Mouse (Mus musculus) myocyte (in vitro differentiated cells): ENCODE results near the gene Micu1.

Experiments
- CEBPB ChIP-seq: IDR thresholded peaks from 2 replicates; pipeline ENCODE4 v1.6.1; 2011; ENCODE audit warnings: mild to moderate bottlenecking, moderate library complexity; ENCODE audit not compliant: poor library complexity, insufficient read depth, severe bottlenecking
- POLR2A ChIP-seq: IDR thresholded peaks from one replicate; pipeline ENCODE4 v1.6.1; 2011; ENCODE audit warnings: low read depth, mild to moderate bottlenecking, control low read depth, moderate library complexity; ENCODE audit not compliant: insufficient read length
- POLR2AphosphoS2 ChIP-seq: IDR thresholded peaks from one replicate; pipeline ENCODE4 v1.6.1; 2011; ENCODE audit warnings: low read depth, control low read depth; ENCODE audit not compliant: insufficient read length

GRCm38 (mm10) chr10:59668491-59668890, 33.8 kb upstream of the Micu1 start:
- TF ChIP-seq POLR2A (no peak), POLR2AphosphoS2 (no peak), CEBPB (no peak)
